11 mouse cellular contexts compared by ENCODE assay signal in genomic region chr5:75075383-75075941, GRCm38 (mm10). TPM values are rescaled to one million over a fixed set of nuclear protein-coding genes. Genes with fewer than 3 reads are reported as not detected.
DNase-seq lines count a peak whose midpoint lies in the region; ATAC-seq and TF ChIP-seq lines count a peak whose summit lies in the region.
"Had no signal": no experiment of that assay in that cellular context is flagged by ENCODE, and none has a peak within 500 bp of the region (broad histone marks: within the 10 kb centered on the region; RNA-seq: fewer than 3 reads in every experiment).

TSS of gene Gsx2 (plus strand) at chr5:75075601.

- intact Hi-C loops in heart, postnatal 14 days (cut with DNase I): no loop called here

- H3K4me2 ChIP-seq in heart, embryonic 12.5 days: peak within 1 kb of the TSS; percentile 57
- peak within 1 kb of the TSS; percentile 67 for H3K4me2 ChIP-seq in forebrain, embryonic 16.5 days (ENCODE audit: low read length)
- H3K4me2 ChIP-seq in midbrain, embryonic 11.5 days: peak within 1 kb of the TSS; percentile 21

- peak within 1 kb of the TSS; percentile 33 for H3K4me3 ChIP-seq in heart, embryonic 12.5 days
- peak within 1 kb of the TSS; percentile 41 to 54; a peak in 3 of 4 replicates for H3K4me3 ChIP-seq in ES-E14 (ENCODE audit: insufficient read depth in 1 of 2, low read depth in 1 of 2, low read length in 2 of 2, poor library complexity in 1 of 2, severe bottlenecking in 1 of 2)
- H3K4me3 ChIP-seq in forebrain, embryonic 16.5 days (replicated peaks; ENCODE audit: low read length): peak within 1 kb of the TSS; percentile 50
- H3K4me3 ChIP-seq in midbrain, embryonic 11.5 days (ENCODE audit: low read depth, low read length): peak within 1 kb of the TSS; percentile 14

- no peaks in the 10 kb centered on the region for H3K36me3 ChIP-seq in heart, embryonic 12.5 days
- no peaks in the 10 kb centered on the region for H3K36me3 ChIP-seq in ES-E14 (ENCODE audit: control insufficient read depth, insufficient read depth, low read length, poor library complexity, severe bottlenecking)
- H3K36me3 ChIP-seq in forebrain, embryonic 16.5 days (ENCODE audit: control insufficient read depth, insufficient read depth): no peaks in the 10 kb centered on the region
- no peaks in the 10 kb centered on the region for H3K36me3 ChIP-seq in midbrain, embryonic 11.5 days (ENCODE audit: control insufficient read depth, insufficient read depth, low read length)

- DNase-seq in heart, postnatal 14 days: no peak
- no peak for DNase-seq in ES-E14 (ENCODE audit: low read depth, low spot score)
- DNase-seq in midbrain, embryonic 11.5 days (ENCODE audit: low spot score, missing footprints): peak; percentile 96
- no peak for DNase-seq in cerebellum, adult 9-10 months
- DNase-seq in retina, embryonic 14.5 days (ENCODE audit: low spot score): no peak
- DNase-seq in yolk sac, embryonic 10.5 days (ENCODE audit: low spot score): no peak

- in situ Hi-C loops in ES-E14 (cut with MboI; ENCODE audit: low sequenced_read_pairs in 2 of 2, unreplicated experiment in 2 of 2): loop anchor here in 1 of 2 experiments (5.0 kb wide), 1 partner anchor 72 kb away; no protein-coding TSS in a partner anchor

- H3K4me1 ChIP-seq in heart, embryonic 12.5 days (replicated peaks): peaks cover 21% of the 10 kb centered on the region
- H3K4me1 ChIP-seq in ES-E14 (ENCODE audit: control insufficient read depth in 2 of 2, insufficient read depth in 2 of 2, low read length in 2 of 2, poor library complexity in 1 of 2): peaks cover 0 to 7% of the 10 kb centered on the region in 2 experiments; a peak in 1 of 4 replicates
- peaks cover 27% of the 10 kb centered on the region for H3K4me1 ChIP-seq in forebrain, embryonic 16.5 days (replicated peaks; ENCODE audit: control insufficient read depth, insufficient read depth, low read length)
- peaks cover 14% of the 10 kb centered on the region for H3K4me1 ChIP-seq in midbrain, embryonic 11.5 days (ENCODE audit: control insufficient read depth, insufficient read depth, low read length)

- no peak within 1 kb of the TSS for H3K9ac ChIP-seq in heart, embryonic 12.5 days
- peak within 1 kb of the TSS; percentile 7; the same call in 1 of the 2 replicates for H3K9ac ChIP-seq in ES-E14 (ENCODE audit: insufficient read depth, low read depth, low read length, poor library complexity, severe bottlenecking)
- H3K9ac ChIP-seq in forebrain, embryonic 16.5 days (replicated peaks; ENCODE audit: low read depth, low read length): peak within 1 kb of the TSS; percentile 54
- H3K9ac ChIP-seq in midbrain, embryonic 11.5 days (ENCODE audit: low read length): no peak within 1 kb of the TSS

- ATAC-seq in heart, embryonic 12.5 days (ENCODE audit: insufficient number of reproducible peaks, low FRiP score): no peak
- peak; percentile 78 for ATAC-seq in forebrain, embryonic 16.5 days
- ATAC-seq in midbrain, embryonic 11.5 days (ENCODE audit: low FRiP score): peak; percentile 28; the same call in 1 of the 2 replicates

- peaks cover 93% of the 10 kb centered on the region for H3K27me3 ChIP-seq in heart, embryonic 12.5 days (replicated peaks)
- H3K27me3 ChIP-seq in forebrain, embryonic 16.5 days (replicated peaks; ENCODE audit: control insufficient read depth, insufficient read depth, low read length): peaks cover 69% of the 10 kb centered on the region
- H3K27me3 ChIP-seq in midbrain, embryonic 11.5 days (ENCODE audit: control insufficient read depth, insufficient read depth, low read length): peaks cover 97% of the 10 kb centered on the region

- H3K9me3 ChIP-seq in heart, embryonic 12.5 days (replicated peaks): no peaks in the 10 kb centered on the region
- no peaks in the 10 kb centered on the region for H3K9me3 ChIP-seq in ES-E14 (ENCODE audit: control insufficient read depth, insufficient read depth, low read depth, low read length)
- H3K9me3 ChIP-seq in forebrain, embryonic 16.5 days (ENCODE audit: control insufficient read depth, low read length): no peaks in the 10 kb centered on the region
- H3K9me3 ChIP-seq in midbrain, embryonic 11.5 days (ENCODE audit: control insufficient read depth, low read length): no peaks in the 10 kb centered on the region

- no peak within 1 kb of the TSS for H3K27ac ChIP-seq in heart, embryonic 12.5 days (ENCODE audit: poor library complexity, severe bottlenecking)
- H3K27ac ChIP-seq in ES-E14 (ENCODE audit: insufficient read depth, low read depth, low read length, poor library complexity, severe bottlenecking): no peak within 1 kb of the TSS
- no peak within 1 kb of the TSS for H3K27ac ChIP-seq in forebrain, embryonic 16.5 days (ENCODE audit: low read length)
- H3K27ac ChIP-seq in midbrain, embryonic 11.5 days (ENCODE audit: low read depth, low read length): no peak within 1 kb of the TSS

- WGBS in heart, embryonic 12.5 days: under 1% methylated on average over 40 of the region's 41 CpGs
- under 1% methylated on average over 41 of the region's 41 CpGs for WGBS in forebrain, embryonic 16.5 days
- WGBS in midbrain, embryonic 11.5 days: 1% methylated on average over 40 of the region's 41 CpGs

TF ChIP-seq in ES-E14, 5 proteins besides CTCF, POLR2A, EP300 and RAD21:
- TF ChIP-seq ZC3H11A (IDR thresholded peaks at IDR 0.05; ENCODE audit: borderline replicate concordance, low read depth, low read length) (no peak), ZNF384 (IDR thresholded peaks at IDR 0.05; ENCODE audit: low read depth, low read length) (no peak), CHD2 (IDR thresholded peaks at IDR 0.05; ENCODE audit: low read depth, low read length) (no peak), HCFC1 (IDR thresholded peaks at IDR 0.05; ENCODE audit: borderline replicate concordance, insufficient read depth, low read length) (no peak), MAFK (IDR thresholded peaks at IDR 0.05; ENCODE audit: insufficient read depth, low read depth, low read length) (no peak)

RNA-seq across cellular contexts. Expression of gene Gsx2, which starts in this region (rescaled TPM):
- polyA plus RNA-seq in heart, embryonic 12.5 days (2016; fragmentation: Nextera tagmentation; extraction: Ambion mirVana): not detected in 2 replicates
- not detected for total RNA-seq in heart, postnatal 14 days (2021)
- total RNA-seq in ES-E14 (2012; rRNA removed): not detected in 2 replicates
- polyA plus RNA-seq in forebrain, embryonic 16.5 days (2015; fragmentation: Nextera tagmentation; extraction: Ambion mirVana): 3.3 and 6.0 TPM in 2 replicates
- polyA plus RNA-seq in midbrain, embryonic 11.5 days (2014; fragmentation: Nextera tagmentation; extraction: Ambion mirVana): 1.1 and 1.8 TPM in 2 replicates
- total RNA-seq: megakaryocyte, adult 5-6 weeks had no signal
- polyA plus RNA-seq: C2C12; gonadal fat pad, adult 2 months had no signal

Comparison
In these comparisons a context has a peak if more than half of its experiments do, and no peak if none do; other contexts are left out.
1. H3K9ac ChIP-seq: peak in ES-E14 (single experiment) and forebrain, embryonic 16.5 days (single experiment); none in heart, embryonic 12.5 days (single experiment) and midbrain, embryonic 11.5 days (single experiment).
2. Peak in every context shown above with its lines, with median percentiles within 50 percentile points of each other: H3K4me2 ChIP-seq and H3K4me3 ChIP-seq.